Mouse (Mus musculus): ENCODE measurements around the gene Gm20696. TPM values are rescaled to one million over a fixed set of nuclear protein-coding genes. Genes with fewer than 3 reads are reported as not detected.

Gm20696 gene
- total RNA-seq, 4 experiments from 2014 or later: 6.4 to 10.0 (median 7.2) TPM

GRCm38 (mm10) chr6:99334255-99334654 lies 332.3 kb downstream of the Gm20696 start:
- no peak for DNase-seq (ENCODE audit: low spot score in 2 of 2)

DNA sequence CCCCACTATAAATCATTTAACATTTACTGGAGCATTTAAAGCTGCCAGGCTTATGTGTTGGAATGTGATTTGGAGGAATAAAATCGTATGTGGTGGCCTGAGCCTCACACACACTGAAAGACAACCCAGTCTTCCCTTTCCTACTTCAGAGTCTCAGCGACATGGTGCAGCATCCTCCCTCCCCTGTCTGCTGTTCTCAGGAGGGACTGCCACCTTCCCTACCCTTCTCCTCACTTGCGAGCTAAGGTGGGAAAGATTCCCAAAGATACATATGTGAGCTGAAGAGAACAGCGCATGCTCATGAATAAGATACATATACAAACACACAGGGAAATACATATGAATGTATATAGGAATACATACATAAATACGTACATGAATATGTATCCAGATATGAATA lies 333.5 kb downstream of the Gm20696 start:
- DNase-seq (ENCODE audit: low spot score in 2 of 2): no peak

- DNase-seq (ENCODE audit: low spot score in 2 of 2): no peak
Observed at GRCm38 (mm10) chr6:99330169-99330568, 336.4 kb downstream of the Gm20696 start.

DNA sequence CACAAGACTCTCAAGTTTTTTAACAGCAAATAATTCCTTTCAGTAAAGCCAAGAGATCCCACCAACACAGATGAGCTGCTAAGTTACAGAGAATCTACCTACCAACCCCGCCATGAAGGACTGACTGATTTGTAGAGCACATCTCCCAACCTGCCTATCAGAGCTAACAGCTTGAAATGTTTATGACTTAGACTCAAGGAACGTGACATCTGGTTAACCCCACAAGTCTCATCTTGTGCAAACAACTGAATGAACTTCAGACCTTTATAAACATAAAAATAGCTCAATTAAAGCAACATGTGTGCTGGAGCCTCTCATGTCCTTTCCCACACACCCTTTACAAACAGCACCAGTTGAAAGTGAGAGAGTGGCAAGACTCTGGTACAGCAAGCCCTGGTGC lies 338.0 kb downstream of the Gm20696 start:
- DNase-seq (ENCODE audit: low spot score in 2 of 2): no peak

- DNase-seq (ENCODE audit: low spot score in 2 of 2): no peak
Observed at GRCm38 (mm10) chr6:99328146-99328545, 338.5 kb downstream of the Gm20696 start.

DNA sequence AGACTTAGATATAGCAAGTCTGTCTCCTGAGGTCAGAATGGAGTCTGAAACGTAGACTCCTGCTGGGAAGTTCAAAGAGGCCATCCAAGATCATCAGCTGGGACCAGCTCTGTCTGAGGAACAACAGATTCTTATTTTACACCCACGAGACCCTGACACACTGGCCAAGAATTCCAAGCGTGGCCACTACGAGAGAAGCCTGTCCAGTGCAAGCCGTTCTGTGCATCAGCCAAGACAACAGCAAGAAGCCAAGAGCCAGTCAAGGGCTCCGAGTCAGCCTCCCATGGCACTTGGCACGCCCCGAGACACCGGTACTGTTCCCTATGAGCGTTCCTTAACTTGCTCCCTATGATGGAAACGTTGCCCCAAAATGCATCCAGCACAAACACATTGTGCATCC lies 338.9 kb downstream of the Gm20696 start:
- DNase-seq (ENCODE audit: low spot score in 2 of 2): no peak

DNA sequence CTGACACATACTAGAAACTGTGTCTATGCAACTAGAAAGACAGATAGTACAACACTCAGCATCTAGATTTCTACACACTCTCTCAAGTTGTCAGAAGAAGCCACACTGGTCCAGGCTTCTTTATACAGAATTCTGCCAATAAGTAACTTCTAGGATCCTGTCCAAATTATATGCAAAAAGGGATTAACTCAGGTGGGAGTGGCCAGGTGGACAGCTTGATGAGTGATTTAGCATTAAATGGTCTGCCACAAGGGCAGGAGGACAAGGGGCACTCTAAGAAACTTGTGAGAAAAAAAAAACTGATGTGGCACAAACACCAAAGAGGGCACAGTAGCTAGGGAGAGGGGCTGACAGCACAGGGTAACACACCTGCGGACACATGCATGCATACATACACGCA lies 340.7 kb downstream of the Gm20696 start:
- DNase-seq (ENCODE audit: low spot score in 2 of 2): no peak

- no peak for DNase-seq (ENCODE audit: low spot score in 2 of 2)
Observed at GRCm38 (mm10) chr6:99325461-99325860, 341.1 kb downstream of the Gm20696 start.

- no peak for DNase-seq (ENCODE audit: low spot score in 2 of 2)
Observed at GRCm38 (mm10) chr6:99322132-99322904, 344.3 kb downstream of the Gm20696 start.

DNA sequence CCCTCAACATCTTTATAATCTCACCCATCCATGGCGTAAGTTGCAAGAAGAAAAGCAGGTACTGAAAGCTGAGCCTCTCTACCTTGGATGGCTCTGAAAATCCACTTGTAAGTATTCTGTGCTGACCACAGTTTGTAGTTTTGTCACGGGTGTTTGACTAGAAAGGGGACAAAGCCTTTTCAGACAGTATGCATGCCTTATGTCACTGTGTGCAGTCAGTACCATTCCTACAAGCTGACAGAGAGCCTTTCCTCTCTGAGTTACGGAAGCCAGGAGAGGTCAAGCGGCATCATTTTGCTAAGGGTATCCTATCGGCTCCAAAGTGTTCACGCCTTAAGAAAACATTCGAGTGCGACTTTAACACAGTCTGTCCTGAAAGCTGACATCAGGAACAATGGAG lies 346.2 kb downstream of the Gm20696 start:
- DNase-seq (ENCODE audit: low spot score in 2 of 2): no peak

DNA sequence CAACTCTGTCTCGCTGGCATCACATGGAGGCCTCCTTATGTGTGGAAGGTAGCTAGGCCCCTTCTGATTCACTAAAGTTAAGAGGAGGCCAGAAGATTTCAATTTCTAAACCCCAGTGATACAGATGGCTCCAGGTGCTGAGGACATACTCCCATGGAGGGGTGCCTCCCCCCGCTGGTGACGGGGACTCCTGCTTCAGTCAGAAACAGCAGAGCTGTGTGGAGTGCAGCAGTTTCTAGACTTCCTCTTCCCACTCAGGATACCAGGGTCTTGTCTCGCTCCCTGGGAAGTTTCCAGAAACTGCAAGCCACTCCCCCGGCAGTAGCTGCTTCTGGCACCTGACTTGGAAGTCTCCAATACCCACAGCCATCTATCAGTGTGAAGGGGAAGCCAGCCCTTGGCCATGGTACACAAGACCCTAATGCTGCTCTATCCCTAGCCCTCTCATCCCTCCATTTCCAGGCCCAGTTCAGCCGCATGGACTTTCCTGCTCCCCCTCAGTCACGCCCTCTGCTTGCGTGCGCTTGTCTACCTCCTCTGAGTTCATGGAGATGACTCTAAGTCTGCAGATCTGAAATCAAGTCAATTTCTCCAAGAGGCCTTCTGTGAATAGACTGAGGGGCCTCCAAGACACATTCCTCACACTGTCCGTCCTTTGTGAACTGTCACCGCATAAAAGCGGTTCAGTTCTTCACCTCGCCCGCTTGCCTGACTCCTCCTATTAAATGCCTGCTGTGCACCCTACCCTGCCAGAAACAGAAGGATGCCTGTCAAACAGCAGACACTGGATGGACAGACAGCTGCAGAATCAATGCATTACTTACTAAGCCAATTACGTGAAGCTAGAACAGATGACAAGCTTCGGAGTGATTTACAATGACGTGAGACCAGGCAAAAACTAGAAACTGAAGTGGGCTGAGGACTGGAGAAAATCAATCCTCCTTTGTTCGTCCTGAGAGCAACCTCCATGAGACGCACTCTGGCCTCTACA lies 346.9 kb downstream of the Gm20696 start:
- no peak for DNase-seq (ENCODE audit: low spot score in 2 of 2)

- no peak for DNase-seq (ENCODE audit: low spot score in 2 of 2)
Observed at GRCm38 (mm10) chr6:99314746-99315145, 351.9 kb downstream of the Gm20696 start.

DNA sequence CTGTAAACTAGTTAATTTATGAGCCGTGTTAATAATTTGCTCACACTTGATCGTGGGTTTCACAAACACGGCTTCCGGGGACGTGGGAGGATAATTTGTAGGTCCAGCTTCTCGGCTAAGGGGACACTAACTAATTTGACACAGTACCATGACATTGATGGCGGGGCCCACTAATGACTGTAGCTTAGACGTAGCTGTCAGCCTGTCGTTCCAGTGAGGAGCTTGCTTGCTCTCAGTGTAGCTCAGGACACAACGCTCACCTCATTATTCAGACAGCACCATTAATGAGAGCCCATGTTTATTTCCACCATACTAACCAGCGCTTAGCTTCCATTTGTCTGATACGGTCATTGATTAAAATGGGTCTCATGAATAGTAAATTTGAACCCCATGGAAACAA lies 356.1 kb downstream of the Gm20696 start:
- no peak for DNase-seq (ENCODE audit: low spot score in 2 of 2)

GRCm38 (mm10) chr6:99310171-99310500 lies 356.5 kb downstream of the Gm20696 start:
- no peak for DNase-seq (ENCODE audit: low spot score in 2 of 2)

DNA sequence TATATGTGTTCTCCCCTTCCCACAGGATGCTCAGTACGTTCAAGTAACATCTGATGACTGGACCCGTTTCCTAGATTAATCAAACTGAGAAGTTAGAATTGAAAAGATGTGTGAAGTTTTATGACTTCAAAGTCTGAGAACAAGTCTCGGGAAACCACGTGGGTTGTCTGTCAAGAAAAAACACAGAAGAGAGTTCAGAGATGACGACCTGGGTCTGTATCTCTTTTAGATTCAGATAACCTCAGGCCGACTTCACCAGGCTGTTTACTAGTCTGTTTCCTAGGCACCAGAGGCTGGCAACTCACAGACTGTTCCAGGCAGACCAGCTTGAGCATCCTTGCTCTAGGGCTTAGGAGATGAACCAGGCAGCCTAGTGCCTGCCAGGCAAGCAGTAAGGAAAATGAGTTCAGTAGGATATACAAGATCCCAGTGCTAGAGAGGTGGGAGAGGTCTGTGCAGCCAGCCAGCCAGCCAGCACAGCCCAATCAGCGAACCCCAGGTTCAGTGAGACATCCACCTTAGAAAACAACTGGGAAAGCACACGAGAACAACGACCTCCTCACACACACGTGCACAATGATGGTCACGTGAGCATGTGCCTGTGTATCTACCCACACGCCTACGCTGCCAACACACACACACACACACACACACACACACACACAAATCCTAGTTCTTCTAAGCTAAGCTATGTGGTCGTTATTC lies 357.0 kb downstream of the Gm20696 start:
- DNase-seq (ENCODE audit: low spot score in 2 of 2): no peak

DNA sequence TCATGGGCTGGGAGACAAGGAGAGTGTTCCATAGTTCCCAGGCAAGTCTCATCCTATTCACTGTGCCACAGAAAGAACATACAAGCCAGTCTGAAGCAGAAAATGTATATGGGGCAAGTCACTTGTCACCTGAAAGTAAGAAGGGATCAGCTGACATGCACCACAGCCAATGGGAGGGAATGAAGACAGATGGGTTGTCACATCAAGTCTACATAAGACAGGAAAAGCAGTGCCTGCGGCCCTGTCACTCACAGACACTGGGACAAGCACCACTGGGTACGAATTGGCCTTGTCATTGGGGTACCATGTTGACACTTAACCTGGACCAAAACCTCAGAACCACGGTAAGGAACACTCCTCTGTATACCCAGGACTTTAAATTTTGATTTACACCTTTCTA lies 360.8 kb downstream of the Gm20696 start:
- no peak for DNase-seq (ENCODE audit: low spot score in 2 of 2)

DNA sequence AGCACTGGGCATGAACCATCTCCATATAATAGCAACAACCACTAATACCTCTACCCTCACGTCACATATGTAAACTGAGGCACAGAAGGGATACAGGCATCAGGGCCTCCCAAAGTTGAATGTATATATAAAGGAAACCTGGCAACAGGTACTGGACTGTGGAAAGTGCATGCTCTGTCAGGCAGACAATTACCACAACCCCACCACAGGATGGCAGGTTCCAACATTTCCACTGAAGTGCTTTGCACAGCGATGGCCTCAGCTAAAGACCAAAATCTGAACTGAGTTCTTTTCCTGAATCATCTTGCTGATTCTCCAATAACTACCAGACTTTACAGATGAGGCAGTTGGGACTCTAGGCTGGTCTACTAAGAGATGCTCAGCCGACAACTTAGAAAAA lies 361.4 kb downstream of the Gm20696 start:
- no peak for DNase-seq (ENCODE audit: low spot score in 2 of 2)

DNA sequence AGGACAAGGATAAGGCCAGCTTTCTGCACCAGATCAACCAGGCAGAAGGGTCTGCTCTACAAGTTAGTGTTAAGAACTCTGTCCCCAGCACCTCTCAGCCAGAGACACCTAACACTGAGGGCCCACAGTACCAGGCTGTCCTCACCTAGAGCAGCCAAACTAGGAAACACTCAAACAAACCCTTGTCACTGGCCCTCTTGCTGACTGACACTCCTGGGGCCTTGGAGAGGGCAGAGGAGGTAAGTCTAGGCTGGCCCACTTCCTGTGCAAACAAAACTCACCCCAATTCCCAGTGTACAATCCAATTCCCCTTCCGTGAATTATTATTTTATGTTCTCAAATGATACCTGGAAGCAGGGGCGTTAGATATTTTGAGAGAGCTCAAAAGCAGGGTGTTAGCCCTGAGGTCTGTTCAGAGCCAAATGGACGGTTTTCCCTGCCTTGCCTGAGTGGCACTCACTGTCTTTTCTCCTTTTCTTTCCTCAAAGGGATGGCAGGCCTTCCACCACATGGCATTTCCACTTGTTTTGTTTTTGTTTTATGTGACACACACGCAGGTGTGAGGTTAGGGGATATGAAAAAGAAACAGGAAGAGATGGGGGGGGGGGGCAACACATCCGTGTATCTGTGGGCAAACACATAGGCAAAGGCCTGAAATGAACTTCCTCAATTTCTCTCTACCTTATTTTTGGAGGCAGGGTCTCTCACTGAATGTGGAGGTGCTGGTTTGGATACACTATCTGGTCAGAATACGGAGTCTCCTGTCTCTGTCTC lies 363.7 kb downstream of the Gm20696 start:
- DNase-seq (ENCODE audit: low spot score in 2 of 2): no peak

GRCm38 (mm10) chr6:99301923-99302322 lies 364.7 kb downstream of the Gm20696 start:
- no peak for DNase-seq (ENCODE audit: low spot score in 2 of 2)

- no peak for DNase-seq (ENCODE audit: low spot score in 2 of 2)
Observed at GRCm38 (mm10) chr6:99300235-99300634, 366.4 kb downstream of the Gm20696 start.

GRCm38 (mm10) chr6:99299196-99299595 lies 367.4 kb downstream of the Gm20696 start:
- DNase-seq (ENCODE audit: low spot score in 2 of 2): no peak

Data from layer of hippocampus, adult 8-10 months (tissue).